27 mouse cellular contexts compared by ENCODE assay signal in the genomic region with DNA sequence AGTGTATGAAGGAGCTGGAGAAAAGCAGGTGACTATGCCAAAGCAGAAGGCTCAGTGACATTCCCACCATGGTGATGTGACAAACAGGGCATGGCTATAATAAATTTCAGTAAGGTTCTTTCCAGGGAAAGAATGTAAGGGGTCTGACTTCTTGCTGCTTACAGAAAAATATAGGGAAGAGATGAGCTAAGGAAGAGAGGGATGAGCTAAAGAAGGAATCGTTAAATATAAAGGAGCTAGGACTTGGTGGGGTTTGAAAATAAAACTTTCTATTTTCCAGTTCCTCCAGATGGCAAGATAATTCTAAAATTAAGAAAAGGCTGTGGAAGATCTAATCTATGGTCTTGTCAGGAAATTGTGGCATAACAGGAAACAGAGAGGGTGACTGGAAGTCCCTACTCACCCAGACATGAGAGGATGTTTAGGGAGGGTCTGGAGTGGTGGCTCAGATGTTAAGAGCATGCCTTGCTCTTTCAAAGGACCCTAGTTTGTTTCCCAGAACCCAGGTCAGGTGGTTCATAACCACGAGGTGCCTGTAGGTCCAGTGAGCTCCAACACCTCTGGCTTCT. TPM values are rescaled to one million over a fixed set of nuclear protein-coding genes. Genes with fewer than 3 reads are reported as not detected.
A peak's percentile ranks its signal among the peaks of the same experiment; 100 is the strongest.
DNase-seq lines count a peak whose midpoint lies in the region; ATAC-seq and TF ChIP-seq lines count a peak whose summit lies in the region.
"Had no signal": no experiment of that assay in that cellular context is flagged by ENCODE, and none has a peak within 500 bp of the region (broad histone marks: within the 10 kb centered on the region; RNA-seq: fewer than 3 reads in every experiment).

No protein-coding gene starts in this region.

- ATAC-seq in hindbrain, embryonic 11.5 days (ENCODE audit: low FRiP score), result no peak
- ATAC-seq: activated CD4-positive, CD25-positive, alpha-beta regulatory T cell, adult 4 months; CD4-positive, CD25-positive, alpha-beta regulatory T cell, adult 4 months; forebrain, embryonic 13.5 days; forebrain, embryonic 15.5 days; forebrain, postnatal 0 days; Patski had no signal

- peak overlapping the region; percentile 58 for H3K27ac ChIP-seq in left cerebral cortex, adult 2 months
- peak overlapping the region; percentile 84 for H3K27ac ChIP-seq in cortical plate, adult 2 months (ENCODE audit: insufficient read depth, low read length)
- H3K27ac ChIP-seq in hindbrain, embryonic 11.5 days (ENCODE audit: low read depth, low read length), result no peak overlapping the region
- H3K27ac ChIP-seq: embryonic facial prominence, embryonic 10.5 days; embryonic facial prominence, embryonic 12.5 days; forebrain, embryonic 13.5 days; forebrain, embryonic 15.5 days had no signal

- no peak overlapping the region for H3K9ac ChIP-seq in hindbrain, embryonic 11.5 days (ENCODE audit: low read depth, low read length)
- H3K9ac ChIP-seq: embryonic facial prominence, embryonic 12.5 days; forebrain, embryonic 13.5 days; forebrain, embryonic 15.5 days; forebrain, postnatal 0 days had no signal

- WGBS in hindbrain, embryonic 11.5 days, result 87% methylated on average over 2 of the region's 2 CpGs

- no peak overlapping the region for H3K4me2 ChIP-seq in hindbrain, embryonic 11.5 days (replicated peaks; ENCODE audit: low read depth, low read length)
- H3K4me2 ChIP-seq: embryonic facial prominence, embryonic 12.5 days; forebrain, embryonic 13.5 days; forebrain, embryonic 15.5 days had no signal

- no peak for TF ChIP-seq CTCF in left cerebral cortex, adult 2 months (IDR thresholded peaks at IDR 0.05)
- no peak for TF ChIP-seq CTCF in cortical plate, adult 2 months (IDR thresholded peaks at IDR 0.05; ENCODE audit: extremely low read depth, insufficient read depth, low read length)

- TF ChIP-seq POLR2A in cortical plate, adult 2 months (IDR thresholded peaks at IDR 0.05; ENCODE audit: extremely low read depth, insufficient read depth, low read length), result no peak

- DNase-seq in left cerebral cortex, adult 2 months (ENCODE audit: extremely low spot score in 1 of 2, low spot score in 2 of 2), result no peak
- DNase-seq in left cerebral cortex, postnatal 36 days (ENCODE audit: low spot score in 2 of 2), result no peak
- peak; percentile 81 for DNase-seq in 416B (ENCODE audit: low read depth)
- peak; percentile 21 for DNase-seq in brain, adult 2 months (ENCODE audit: low read depth, low spot score)
- no peak for DNase-seq in hindbrain, embryonic 11.5 days (ENCODE audit: low spot score)
- no peak for DNase-seq in adrenal gland, postnatal 4 days (ENCODE audit: low spot score in 2 of 2)
- no peak for DNase-seq in kidney, adult 18-20 months
- DNase-seq: adrenal gland, adult 8-10 months; adrenal gland, postnatal 14 days; adrenal gland, postnatal 36 days; B cell, adult 2 months; cerebellum, adult 11-12 months; cerebellum, adult 2 months; cerebellum, adult 9-10 months; cerebellum, postnatal 10 days; cerebellum, postnatal 25 days; forebrain, postnatal 0 days had no signal

- no peaks in the 10 kb centered on the region for H3K27me3 ChIP-seq in hindbrain, embryonic 11.5 days (ENCODE audit: control insufficient read depth, insufficient read depth, low read length)
- H3K27me3 ChIP-seq: CH12.LX; embryonic facial prominence, embryonic 12.5 days; forebrain, embryonic 13.5 days; forebrain, embryonic 15.5 days had no signal

- intact Hi-C loops in left cerebral cortex, adult 2 months (cut with DNase I), result no loop called here
- intact Hi-C loops in left cerebral cortex, postnatal 36 days (cut with DNase I), result no loop called here

- H3K9me3 ChIP-seq in hindbrain, embryonic 11.5 days (ENCODE audit: control insufficient read depth, low read length), result no peaks in the 10 kb centered on the region
- H3K9me3 ChIP-seq: embryonic facial prominence, embryonic 10.5 days; embryonic facial prominence, embryonic 12.5 days; forebrain, embryonic 13.5 days; forebrain, embryonic 15.5 days; G1E had no signal

- H3K36me3 ChIP-seq in hindbrain, embryonic 11.5 days (ENCODE audit: control insufficient read depth, insufficient read depth, low read length), result no peaks in the 10 kb centered on the region
- H3K36me3 ChIP-seq: embryonic facial prominence, embryonic 10.5 days; embryonic facial prominence, embryonic 12.5 days; forebrain, embryonic 15.5 days; G1E had no signal

- peaks cover 2% of the 10 kb centered on the region; the same call in 1 of the 2 replicates for H3K4me1 ChIP-seq in cortical plate, adult 2 months (ENCODE audit: control insufficient read depth, insufficient read depth, low read length)
- H3K4me1 ChIP-seq in hindbrain, embryonic 11.5 days (replicated peaks; ENCODE audit: control insufficient read depth, insufficient read depth, low read length), result no peaks in the 10 kb centered on the region
- H3K4me1 ChIP-seq: embryonic facial prominence, embryonic 10.5 days; embryonic facial prominence, embryonic 12.5 days; forebrain, embryonic 13.5 days; forebrain, embryonic 15.5 days had no signal

- no peak overlapping the region for H3K4me3 ChIP-seq in left cerebral cortex, adult 2 months
- no peak overlapping the region for H3K4me3 ChIP-seq in cortical plate, adult 2 months (ENCODE audit: insufficient read depth, low read length)
- H3K4me3 ChIP-seq in hindbrain, embryonic 11.5 days (ENCODE audit: low read depth, low read length), result no peak overlapping the region
- H3K4me3 ChIP-seq: embryonic facial prominence, embryonic 10.5 days; embryonic facial prominence, embryonic 12.5 days; forebrain, embryonic 13.5 days; forebrain, embryonic 15.5 days had no signal

RNA-seq across cellular contexts. Expression of a gene that starts 30.8 kb away (rescaled TPM):
- 10 to 100 TPM; 64.8 to 71.4 TPM for total RNA-seq in left cerebral cortex, adult 2 months (2021)
- total RNA-seq in left cerebral cortex, postnatal 36 days (2021), result 10 to 100 TPM; 62.7 to 68.2 TPM
- 45.5 and 49.2 TPM in 2 replicates for polyA plus RNA-seq in cortical plate, adult 2 months (2012; rRNA removed)
- 8.1 and 10.3 TPM in 2 replicates for polyA plus RNA-seq in hindbrain, embryonic 11.5 days (2014; fragmentation: Nextera tagmentation; extraction: Ambion mirVana)
- 10 to 100 TPM; 25.5 to 28.4 TPM for total RNA-seq in adrenal gland, postnatal 4 days (2021)

Comparison
In these comparisons a context has a peak if more than half of its experiments do, and no peak if none do; other contexts are left out.
1. DNase-seq: peak in 416B (single experiment) and brain, adult 2 months (single experiment); none in left cerebral cortex, adult 2 months (0 of 2), left cerebral cortex, postnatal 36 days (0 of 2), hindbrain, embryonic 11.5 days (single experiment), adrenal gland, postnatal 4 days (0 of 2) and kidney, adult 18-20 months (single experiment).